Mouse (Mus musculus) c-Kit-positive CD71-positive TER-119-positive erythroid progenitor cells, embryonic 14.5 days (primary cell): ENCODE measurements around the gene Unc50.

ENCODE experiments used
- DNase-seq: peaks from one replicate; pipeline ENCODE4 v3.0.0-alpha.2; 2013; ENCODE audit warnings: low spot score

The Unc50 gene

GRCm38 (mm10) chr1:37429366-37430296, at the start of gene Unc50, which contains the start of gene Coa5:
Gene Unc50, plus strand, starts transcription at chr1:37430139.
Gene Coa5, minus strand, starts transcription at chr1:37430103.
- DNase-seq: peak; percentile 92

GRCm38 (mm10) chr1:37380913-37381312, 49.0 kb upstream of the Unc50 start:
- no peak for DNase-seq

GRCm38 (mm10) chr1:37384304-37384703, 45.6 kb upstream of the Unc50 start:
- no peak for DNase-seq

GRCm38 (mm10) chr1:37386448-37386971, 43.4 kb upstream of the Unc50 start:
- DNase-seq: no peak

- no peak for DNase-seq
Measured at GRCm38 (mm10) chr1:37393174-37393573, 36.8 kb upstream of the Unc50 start.

GRCm38 (mm10) chr1:37396481-37396880, 33.5 kb upstream of the Unc50 start:
- DNase-seq: no peak

- DNase-seq: no peak
Measured at GRCm38 (mm10) chr1:37398961-37399360, 31.0 kb upstream of the Unc50 start.

- no peak for DNase-seq
Measured at GRCm38 (mm10) chr1:37399734-37400133, 30.2 kb upstream of the Unc50 start.

GRCm38 (mm10) chr1:37401687-37402086, 28.3 kb upstream of the Unc50 start:
- DNase-seq: peak; percentile 32

GRCm38 (mm10) chr1:37405137-37405536, 24.8 kb upstream of the Unc50 start:
- no peak for DNase-seq

- DNase-seq: no peak
Measured at GRCm38 (mm10) chr1:37407228-37407627, 22.7 kb upstream of the Unc50 start.

GRCm38 (mm10) chr1:37408059-37408458, 21.9 kb upstream of the Unc50 start:
- no peak for DNase-seq

- DNase-seq: no peak
Measured at GRCm38 (mm10) chr1:37408678-37409077, 21.3 kb upstream of the Unc50 start.

- DNase-seq: no peak
Measured at GRCm38 (mm10) chr1:37409647-37410046, 20.3 kb upstream of the Unc50 start.

GRCm38 (mm10) chr1:37415394-37415793, 14.5 kb upstream of the Unc50 start:
- DNase-seq: no peak

- peak; percentile 55 for DNase-seq
Measured at GRCm38 (mm10) chr1:37419420-37419819, 10.5 kb upstream of the Unc50 start.

GRCm38 (mm10) chr1:37427144-37427875, 2.6 kb upstream of the Unc50 start:
- no peak for DNase-seq

- no peak for DNase-seq
Measured at GRCm38 (mm10) chr1:37428911-37429310, 1.0 kb upstream of the Unc50 start.

- peak; percentile 57 for DNase-seq
Measured at GRCm38 (mm10) chr1:37430297-37430840, 430 bp downstream of the Unc50 start.

GRCm38 (mm10) chr1:37436419-37436818, 6.5 kb downstream of the Unc50 start:
- DNase-seq: peak; percentile 60

GRCm38 (mm10) chr1:37442848-37443835, 13.2 kb downstream of the Unc50 start:
- no peak for DNase-seq
